Mouse (Mus musculus): ENCODE measurements around the gene Rims1.

Rims1 gene

GRCm38 (mm10) chr1:22805726-22806625 lies at the start of gene Rims1:
Rims1 (minus strand) TSS chr1:22805994.
- DNase-seq, result peak; percentile 5

- DNase-seq, result no peak
These were observed 867 bp upstream of the Rims1 start for GRCm38 (mm10) chr1:22806626-22807096.

- DNase-seq, result peak; percentile 2
These were observed 619 bp downstream of the Rims1 start for GRCm38 (mm10) chr1:22805025-22805725.

- no peak for DNase-seq
These were observed 1.5 kb downstream of the Rims1 start for GRCm38 (mm10) chr1:22804148-22804885.

GRCm38 (mm10) chr1:22803471-22803870 lies 2.3 kb downstream of the Rims1 start:
- DNase-seq, result no peak

- DNase-seq, result no peak
These were observed 5.5 kb downstream of the Rims1 start for GRCm38 (mm10) chr1:22800276-22800675.

GRCm38 (mm10) chr1:22797091-22797490 lies 8.7 kb downstream of the Rims1 start:
- no peak for DNase-seq

GRCm38 (mm10) chr1:22789391-22789909 lies 16.3 kb downstream of the Rims1 start:
- no peak for DNase-seq

- no peak for DNase-seq
These were observed 18.2 kb downstream of the Rims1 start for GRCm38 (mm10) chr1:22787616-22788015.

GRCm38 (mm10) chr1:22770530-22771254 lies 35.1 kb downstream of the Rims1 start:
- DNase-seq, result no peak

GRCm38 (mm10) chr1:22763376-22763775 lies 42.4 kb downstream of the Rims1 start:
- no peak for DNase-seq

- no peak for DNase-seq
These were observed 43.0 kb downstream of the Rims1 start for GRCm38 (mm10) chr1:22762780-22763179.

- no peak for DNase-seq
These were observed 55.3 kb downstream of the Rims1 start for GRCm38 (mm10) chr1:22750536-22750935.

GRCm38 (mm10) chr1:22744655-22745054 lies 61.1 kb downstream of the Rims1 start:
- no peak for DNase-seq

GRCm38 (mm10) chr1:22737491-22737890 lies 68.3 kb downstream of the Rims1 start:
- DNase-seq, result no peak

- DNase-seq, result no peak
These were observed 71.4 kb downstream of the Rims1 start for GRCm38 (mm10) chr1:22734429-22734828.

GRCm38 (mm10) chr1:22733281-22733680 lies 72.5 kb downstream of the Rims1 start:
- no peak for DNase-seq

- DNase-seq, result no peak
These were observed 77.6 kb downstream of the Rims1 start for GRCm38 (mm10) chr1:22728207-22728606.

- DNase-seq, result no peak
These were observed 84.1 kb downstream of the Rims1 start for GRCm38 (mm10) chr1:22721706-22722105.

GRCm38 (mm10) chr1:22720714-22721113 lies 85.1 kb downstream of the Rims1 start:
- no peak for DNase-seq

- DNase-seq, result no peak
These were observed 96.3 kb downstream of the Rims1 start for GRCm38 (mm10) chr1:22709461-22709860.

GRCm38 (mm10) chr1:22695046-22695445 lies 110.7 kb downstream of the Rims1 start:
- DNase-seq, result no peak

Measured in thymus, postnatal 14 days (tissue).